Mouse (Mus musculus) mammary gland, adult 2 months (tissue): Measurements from ENCODE around the gene Amfr. TPM values are rescaled to one million over a fixed set of nuclear protein-coding genes. Genes with fewer than 3 reads are reported as not detected.

ENCODE experiments used
- polyA plus RNA-seq: library from polyadenylated mRNA; depleted of rRNA; stranded (reverse); fragments of >200 nt; gene quantifications from 2 replicates; pipeline ENCODE4 v1.2.3, GENCODE M21; 2012; ENCODE audit warnings: low replicate concordance; rRNA removed

The Amfr gene
- 115 and 141 TPM in 2 replicates for polyA plus RNA-seq

DNA sequence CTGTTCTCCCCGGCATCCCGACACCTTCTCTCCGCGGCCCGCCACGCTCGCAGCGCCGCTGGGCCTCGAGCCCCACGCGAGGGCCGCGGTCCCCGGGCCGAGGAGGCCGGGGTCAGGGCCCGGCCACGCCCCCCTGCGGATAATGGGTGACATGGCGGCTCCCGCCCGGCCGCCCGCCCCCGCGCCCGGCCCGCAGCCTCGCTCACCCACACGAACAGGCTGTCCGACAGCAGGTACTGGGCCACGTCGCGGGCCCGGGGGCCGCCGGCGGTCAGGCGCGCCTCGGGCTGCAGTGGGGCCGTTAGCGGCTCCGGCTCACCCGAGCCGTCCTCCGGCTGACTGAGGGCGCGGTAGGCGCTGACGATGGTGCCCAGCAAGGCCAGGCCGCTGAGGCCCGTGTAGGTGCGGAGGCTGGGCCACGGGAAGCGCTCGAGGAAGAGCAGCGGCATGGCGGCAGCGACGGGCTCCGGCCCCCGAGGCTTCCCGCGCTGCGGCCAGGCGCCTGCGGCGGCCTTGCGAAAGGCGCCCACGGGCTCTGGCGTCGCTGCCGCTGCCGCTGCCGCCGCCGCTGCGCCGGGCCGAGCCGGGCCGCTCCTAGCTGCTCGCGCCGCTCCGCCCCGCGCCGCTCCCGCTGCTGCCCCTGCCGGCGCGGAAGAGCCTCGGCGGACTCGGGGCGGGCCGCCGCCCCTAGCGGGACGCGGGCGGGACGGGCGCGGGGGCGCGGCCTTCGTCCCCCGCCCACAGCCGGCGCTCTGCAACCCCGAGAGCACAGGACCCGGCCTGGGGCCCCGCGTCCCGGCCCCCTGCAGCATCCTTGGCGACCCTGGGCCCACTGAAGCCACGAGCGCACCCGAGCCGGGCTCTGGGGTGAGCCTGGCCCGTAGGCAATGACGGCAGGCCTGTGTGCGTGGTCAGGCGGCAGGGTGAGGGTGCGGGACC lies at the start of gene Amfr:
Gene Amfr (minus strand): TSS at position 830 of the 939 bp plus-strand sequence.

DNA sequence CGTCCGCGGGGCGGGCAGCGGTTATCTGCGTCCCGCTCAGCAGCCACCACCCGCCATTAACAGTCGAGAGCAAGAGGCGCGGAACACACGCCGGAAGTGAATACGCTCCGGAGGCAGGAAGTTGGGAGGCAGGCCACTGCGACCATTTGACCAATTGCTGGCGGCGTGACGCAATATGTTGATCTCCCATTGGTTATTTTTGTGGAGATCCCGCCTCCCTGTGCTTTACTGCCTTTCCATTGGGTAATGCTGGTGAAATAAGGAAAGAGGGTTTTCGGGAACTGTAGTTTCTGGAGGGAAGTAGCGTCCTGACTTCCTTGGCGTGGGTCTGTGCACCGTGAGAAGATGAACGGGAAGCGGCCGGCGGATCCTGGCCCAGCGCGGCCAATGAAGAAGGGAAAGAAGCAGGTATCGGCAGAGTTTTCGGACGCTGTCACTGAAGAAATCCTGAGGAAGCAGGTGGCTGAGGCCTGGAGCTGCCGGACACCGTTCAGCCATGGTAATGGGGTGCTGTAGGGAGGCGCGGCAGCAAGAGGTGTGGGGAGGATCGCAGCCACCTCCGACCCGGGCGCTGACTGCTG lies 24.4 kb upstream of the Amfr start, which contains the start of the genes Nudt21 and Ogfod1:
Gene Nudt21 (minus strand): TSS at position 88 of the 581 bp plus-strand sequence.
Gene Ogfod1 (plus strand): TSS at position 255 of the 581 bp plus-strand sequence.

Other genes starting within 250 kb of the Amfr start
- gene Gnao1, start 202.9 kb downstream of the Amfr start, polyA plus RNA-seq, result 6.4 and 8.6 TPM in 2 replicates
- gene Nudt21, start 24.2 kb upstream of the Amfr start, polyA plus RNA-seq, result 15.0 and 71.3 TPM in 2 replicates
- gene Ogfod1, start 24.4 kb upstream of the Amfr start, polyA plus RNA-seq, result 4.9 and 11.1 TPM in 2 replicates
- gene Bbs2, start 86.1 kb upstream of the Amfr start, polyA plus RNA-seq, result 14.3 and 20.1 TPM in 2 replicates
- 0.76 and 7.8 TPM in 2 replicates for gene Mt4, start 124.4 kb upstream of the Amfr start, polyA plus RNA-seq
- gene Mt3, start 139.8 kb upstream of the Amfr start, polyA plus RNA-seq, result 0.81 and 1.4 TPM in 2 replicates
- gene Mt2, start 159.8 kb upstream of the Amfr start, polyA plus RNA-seq, result 25.6 and 29.5 TPM in 2 replicates
- 682 and 757 TPM in 2 replicates for gene Mt1, start 166.2 kb upstream of the Amfr start, polyA plus RNA-seq
- gene Nup93, start 201.7 kb upstream of the Amfr start, polyA plus RNA-seq, result 11.8 and 16.8 TPM in 2 replicates